Mouse (Mus musculus) stomach, postnatal 0 days (tissue): ENCODE data around the gene Cenpp.

Experiments used
- CTCF ChIP-seq: IDR thresholded peaks from 2 replicates; pipeline ENCODE4 v1.5.1; 2016; ENCODE audit warnings: antibody characterized with exemption, low read depth, mild to moderate bottlenecking, moderate library complexity
- EP300 ChIP-seq: optimal IDR thresholded peaks from 2 replicates; pipeline ENCODE3; 2016; ENCODE audit warnings: antibody characterized with exemption

DNA sequence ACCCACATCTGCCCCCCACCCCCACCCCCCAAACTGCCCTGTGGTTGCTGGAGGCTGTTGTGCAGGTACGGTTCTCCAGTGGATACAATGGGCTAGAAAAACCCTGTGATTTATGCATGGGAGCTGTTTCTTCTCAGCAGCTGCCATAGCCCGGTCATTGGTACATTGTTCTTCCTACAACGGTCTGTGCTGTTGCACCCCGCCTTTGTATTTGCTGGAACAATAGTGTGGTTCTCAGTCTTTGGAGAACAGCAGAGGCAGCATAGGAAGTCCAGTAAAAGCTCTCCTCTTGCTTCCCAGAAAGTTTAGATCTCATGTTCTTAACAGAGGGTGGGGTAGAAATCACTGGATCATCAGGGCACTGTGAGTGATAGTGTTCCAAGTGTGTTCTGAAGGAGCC, 31.7 kb upstream of the Cenpp start:
- no peak for TF ChIP-seq CTCF
- TF ChIP-seq EP300 = no peak
